Mouse (Mus musculus) T-helper 1 cell (primary cell): ENCODE measurements around the gene Ptprn2.

ENCODE experiments used
- in situ Hi-C: fragments of 300-600 bp; cut with MboI, MseI; formaldehyde crosslinking; loops from one replicate; pipeline ENCODE4 v1.15.1; 2025; ENCODE audit warnings: high pct_unique_total_duplicates

Gene Ptprn2

DNA sequence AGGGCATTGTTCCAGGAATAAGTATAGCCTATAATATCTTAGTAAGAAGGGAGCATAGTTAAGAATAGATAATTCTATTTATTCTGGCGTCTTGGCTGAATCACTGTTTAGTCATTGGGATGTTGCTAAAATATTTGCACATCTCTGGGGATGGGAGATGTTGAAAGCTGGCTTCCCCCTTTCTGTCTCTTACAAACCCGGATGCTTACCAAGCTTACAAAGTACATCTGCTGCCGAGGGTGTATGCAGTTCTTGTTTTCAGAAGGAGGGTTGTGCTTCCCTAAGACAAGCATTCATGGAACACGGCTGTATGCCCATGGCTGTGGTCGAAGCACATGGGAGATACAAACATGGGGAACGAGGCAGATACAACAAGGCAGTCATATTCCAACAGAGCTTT, 642.0 kb downstream of the Ptprn2 start:
- in situ Hi-C loops: no loop called here

DNA sequence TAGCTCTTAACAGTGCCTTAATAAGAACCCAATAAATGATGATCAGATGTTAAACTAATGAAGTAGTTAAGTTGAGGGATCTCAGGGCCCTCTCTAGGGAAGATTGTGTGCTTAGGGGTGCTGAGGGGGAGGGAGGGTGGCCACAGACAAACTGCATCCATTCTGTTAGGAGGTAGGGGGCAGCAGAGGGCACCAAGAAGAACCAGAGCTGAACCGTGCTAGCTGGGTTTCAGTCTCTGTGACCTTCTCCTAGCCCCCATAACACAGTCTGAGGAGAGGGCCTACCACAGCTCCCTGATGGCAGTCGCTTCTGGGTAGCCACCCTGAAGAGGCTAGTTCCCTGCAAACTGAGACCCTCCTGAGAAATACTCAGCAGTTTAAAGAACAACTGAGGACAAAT, 646.6 kb downstream of the Ptprn2 start:
- in situ Hi-C loops: no loop called here

- in situ Hi-C loops: no loop called here
These were observed 649.7 kb downstream of the Ptprn2 start for GRCm38 (mm10) chr12:117135205-117135604.

DNA sequence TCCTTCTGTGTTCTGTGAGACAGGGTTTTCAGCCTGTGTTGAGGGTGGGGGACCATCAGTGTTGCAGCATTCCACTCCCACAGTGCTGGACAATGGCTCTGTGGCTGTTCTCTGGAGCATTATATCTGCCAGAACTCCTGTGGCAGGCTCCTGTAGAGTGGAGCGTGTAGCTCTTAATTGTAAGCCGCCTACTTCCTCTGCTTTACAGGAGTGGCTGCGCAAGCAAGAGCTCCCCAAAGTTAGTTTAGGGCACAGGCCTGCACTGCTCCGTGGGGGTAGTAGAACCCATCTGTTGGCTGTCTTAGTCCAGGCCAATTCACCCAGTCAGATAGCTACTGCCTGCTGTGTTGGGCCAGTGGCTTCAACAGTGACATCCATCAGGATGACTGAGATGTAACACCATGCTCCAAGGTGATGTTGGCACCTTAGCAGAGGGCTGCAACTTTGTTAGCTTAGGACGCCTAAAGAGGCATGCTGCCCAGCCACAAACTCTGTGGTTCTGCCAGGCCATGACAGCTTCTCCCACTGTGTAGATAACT, 651.0 kb downstream of the Ptprn2 start:
- in situ Hi-C loops: no loop called here

- in situ Hi-C loops: no loop called here
These were observed 655.4 kb downstream of the Ptprn2 start for GRCm38 (mm10) chr12:117140901-117141300.

DNA sequence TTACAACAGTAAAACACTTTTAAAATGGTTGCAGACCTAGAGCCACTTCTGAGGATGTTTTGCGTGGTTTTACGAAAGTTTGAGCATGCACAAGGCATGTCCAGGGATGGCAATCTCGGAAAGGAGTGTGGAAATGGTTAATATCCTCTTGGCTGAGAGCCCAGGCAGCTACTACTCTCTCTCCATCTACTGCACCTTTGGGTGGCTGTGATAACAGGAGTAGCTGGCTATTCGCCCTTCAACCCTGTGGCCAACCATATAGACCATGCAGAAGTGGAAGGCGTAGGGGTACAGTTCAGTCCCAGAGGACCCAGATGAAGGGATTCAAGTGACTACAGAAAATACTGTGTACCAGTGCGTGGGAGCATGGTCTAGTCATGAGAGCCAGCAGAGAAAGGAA, 655.9 kb downstream of the Ptprn2 start:
- in situ Hi-C loops: no loop called here

DNA sequence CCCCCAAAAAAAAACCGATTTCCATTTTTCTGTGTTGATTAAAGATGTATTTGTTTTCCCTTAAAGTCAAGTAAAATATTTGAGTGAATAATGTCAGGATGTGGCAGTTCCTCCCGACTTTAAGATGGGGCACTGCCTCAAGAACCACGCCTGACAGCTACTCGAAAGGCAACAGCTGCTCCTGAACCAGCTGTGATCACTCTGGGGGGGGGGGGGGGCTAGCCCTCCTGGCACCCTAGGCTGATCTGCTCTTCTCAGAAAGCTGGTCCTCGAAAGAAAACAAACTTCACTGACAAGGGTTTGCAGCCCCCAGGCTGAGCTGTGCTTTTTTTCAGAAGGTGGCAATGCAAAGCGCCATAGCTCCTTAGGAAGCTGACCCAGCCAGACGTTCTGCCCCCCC, 663.7 kb downstream of the Ptprn2 start:
- in situ Hi-C loops: no loop called here

GRCm38 (mm10) chr12:117150611-117151395, 665.3 kb downstream of the Ptprn2 start:
- in situ Hi-C loops: no loop called here

DNA sequence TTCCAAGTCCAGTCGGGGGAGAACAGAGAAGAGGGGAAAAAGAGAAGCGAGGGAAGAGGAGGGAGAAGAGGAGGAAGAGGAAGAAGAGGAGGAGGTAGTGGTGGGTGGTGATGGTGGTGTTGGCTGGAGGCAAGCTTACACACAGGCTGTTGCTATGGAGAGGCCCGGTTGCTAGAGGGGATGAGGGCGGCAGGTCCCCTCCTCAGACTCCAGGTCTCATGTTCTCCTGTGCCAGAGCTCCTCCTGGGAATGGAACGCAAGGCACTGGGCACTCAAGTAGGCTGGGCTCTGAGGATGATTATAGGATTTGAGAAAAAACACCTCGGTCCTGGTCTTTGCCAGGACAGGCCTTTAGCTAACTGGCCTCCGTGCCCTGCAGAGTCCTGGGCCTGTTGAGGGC, 666.1 kb downstream of the Ptprn2 start:
- in situ Hi-C loops: no loop called here

DNA sequence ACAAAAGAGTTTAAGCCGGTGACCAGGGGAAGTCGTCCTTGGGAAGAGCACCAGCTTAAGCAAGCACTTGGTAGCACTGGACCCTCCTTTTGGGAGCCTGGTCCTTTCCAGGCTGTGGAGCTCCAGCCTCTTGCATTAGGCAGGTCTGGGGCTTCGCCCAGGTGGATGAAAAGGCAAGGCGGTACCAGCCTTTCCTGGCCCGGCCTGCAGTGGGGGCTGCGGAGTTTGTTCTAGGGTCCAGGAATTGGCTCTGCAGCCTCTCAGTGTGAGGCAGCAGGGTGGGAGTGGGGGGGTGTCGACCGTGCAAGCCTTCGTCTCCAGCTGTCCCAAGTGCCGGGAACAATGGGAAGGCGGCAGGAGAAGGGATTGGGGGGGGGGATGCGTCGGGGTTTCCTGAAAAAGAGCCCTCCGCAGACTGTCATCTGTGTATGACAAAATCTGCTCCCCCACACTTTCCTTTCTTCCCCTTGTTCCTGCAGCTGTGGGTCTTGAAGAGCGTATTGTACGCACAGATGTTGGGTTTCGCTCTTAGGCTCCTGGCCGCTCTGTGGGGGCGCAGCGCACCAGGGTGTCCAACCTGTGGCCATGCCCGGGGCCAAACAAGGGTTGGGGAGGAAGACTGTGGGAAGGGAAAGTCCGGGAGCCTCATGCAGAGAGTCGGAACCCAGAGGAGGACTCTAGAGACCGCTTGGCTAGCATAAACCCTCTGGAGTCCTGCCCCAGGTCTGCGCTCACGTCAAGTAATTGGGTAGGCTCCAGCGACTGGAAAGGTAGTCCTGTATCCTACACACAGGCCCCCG, 667.0 kb downstream of the Ptprn2 start:
- in situ Hi-C loops: no loop called here

DNA sequence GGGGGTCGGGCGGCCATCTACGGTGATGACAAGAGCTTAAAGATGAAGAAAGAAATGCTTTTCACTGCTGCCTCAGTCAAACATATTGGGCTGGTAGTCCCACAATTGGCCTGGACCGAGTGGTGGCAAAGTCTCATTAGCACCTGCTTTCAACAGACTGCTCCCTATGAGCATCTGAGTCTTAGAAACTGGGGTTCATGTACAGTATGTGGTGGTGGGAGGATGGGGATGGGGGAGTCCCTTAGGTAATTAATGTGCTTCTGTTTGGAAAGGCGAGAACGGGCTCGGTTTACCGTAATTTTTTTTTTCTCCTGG, 667.6 kb downstream of the Ptprn2 start:
- in situ Hi-C loops: no loop called here

- in situ Hi-C loops: no loop called here
These were observed 668.3 kb downstream of the Ptprn2 start for GRCm38 (mm10) chr12:117153671-117154355.

DNA sequence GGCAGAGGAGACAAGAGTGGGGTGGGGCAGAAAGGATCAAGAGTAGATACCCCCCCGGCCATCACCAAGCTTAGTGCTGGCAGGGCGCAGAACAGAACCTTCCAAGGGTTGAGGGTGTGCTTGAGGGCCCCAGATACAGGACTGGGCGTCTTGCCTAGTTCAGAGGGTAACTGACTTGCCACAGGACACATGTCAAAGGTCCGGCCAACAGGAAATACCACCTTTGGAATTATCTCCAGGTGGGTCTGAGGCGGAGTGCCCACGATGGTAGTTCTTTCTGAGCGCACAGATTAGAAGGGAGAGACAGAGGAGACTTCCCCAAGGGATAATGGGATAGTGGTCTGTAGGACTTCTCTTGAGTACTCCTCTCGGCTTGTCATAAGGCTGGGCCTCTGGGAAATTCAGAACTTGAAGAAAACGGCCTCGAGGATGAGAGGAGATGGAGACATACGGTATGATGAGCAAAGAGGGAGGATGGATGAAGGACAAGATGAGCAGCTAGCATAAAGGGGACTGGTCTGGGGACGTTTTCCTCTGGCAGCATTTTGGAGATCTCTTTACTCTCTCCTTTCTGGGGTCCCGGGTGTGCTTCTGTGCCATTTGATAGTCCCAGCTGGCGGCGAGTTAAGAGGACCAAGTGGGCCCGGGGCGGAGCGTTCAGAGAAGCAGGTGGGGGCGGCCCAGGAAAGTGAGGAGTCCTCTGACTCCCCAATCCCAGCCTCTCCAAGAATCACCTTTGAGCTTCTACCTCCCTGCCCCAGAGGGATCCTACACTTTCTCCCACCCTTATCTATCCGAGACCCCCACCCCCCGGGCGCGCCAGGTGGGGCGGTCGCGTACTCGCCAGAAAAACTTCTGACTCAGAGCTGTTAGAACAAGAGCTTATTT, 669.1 kb downstream of the Ptprn2 start:
- in situ Hi-C loops: no loop called here

- in situ Hi-C loops: no loop called here
These were observed 670.0 kb downstream of the Ptprn2 start for GRCm38 (mm10) chr12:117155307-117156220.

- in situ Hi-C loops: no loop called here
These were observed 670.7 kb downstream of the Ptprn2 start for GRCm38 (mm10) chr12:117156256-117156655.

- in situ Hi-C loops: no loop called here
These were observed 671.3 kb downstream of the Ptprn2 start for GRCm38 (mm10) chr12:117156786-117157185.

DNA sequence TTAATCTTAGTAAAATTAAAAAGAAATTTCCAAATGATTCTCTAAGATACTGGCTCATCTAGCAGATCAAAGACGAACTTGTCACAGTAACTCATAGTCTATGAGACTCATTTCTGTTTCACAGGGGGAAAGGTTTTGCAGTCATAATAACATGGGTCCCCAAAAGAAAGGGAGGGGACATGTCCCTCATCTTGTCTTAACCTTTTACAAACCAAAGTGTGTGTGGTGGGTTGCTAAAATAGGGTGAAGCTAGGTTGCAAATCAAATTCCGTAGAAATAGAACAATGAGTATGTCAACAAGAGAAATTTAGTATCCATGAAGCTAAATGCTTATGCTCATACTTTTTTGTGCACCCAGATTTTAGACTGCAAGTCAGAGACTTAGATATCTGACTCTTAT, 671.7 kb downstream of the Ptprn2 start:
- in situ Hi-C loops: no loop called here

DNA sequence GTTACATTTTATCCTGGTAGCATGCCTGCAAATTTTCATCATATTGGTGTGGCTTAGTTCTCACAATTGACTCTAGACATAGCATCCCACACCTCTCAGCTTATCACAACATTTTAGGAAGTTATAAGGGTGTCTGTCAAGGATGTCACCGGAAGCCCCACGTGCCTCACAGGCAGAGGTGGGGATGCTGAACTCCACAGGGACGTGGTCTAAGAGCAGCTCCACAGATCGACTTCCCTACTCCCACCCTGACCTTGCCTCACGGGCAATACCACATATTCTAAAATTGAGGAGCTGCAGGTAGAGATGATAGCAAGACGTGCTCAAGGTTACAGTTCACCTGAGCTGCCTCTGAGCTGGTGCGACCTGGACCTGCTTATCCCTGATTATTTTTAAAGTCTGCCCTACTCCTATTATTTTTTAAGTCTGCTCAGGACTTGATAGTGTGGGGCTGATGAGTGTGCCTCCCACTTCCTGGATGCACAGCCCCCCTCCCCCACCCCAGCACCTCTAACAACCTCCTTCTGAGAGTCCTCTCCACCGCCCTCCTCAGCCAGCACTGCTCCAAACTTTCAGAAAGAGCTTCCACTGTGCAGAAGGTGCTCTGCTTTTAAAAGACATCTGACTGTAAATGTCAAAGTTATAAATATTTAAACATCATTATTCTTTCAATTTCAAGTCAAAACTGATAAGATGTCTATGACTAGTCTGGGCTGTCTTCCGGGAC, 672.3 kb downstream of the Ptprn2 start:
- in situ Hi-C loops: no loop called here

DNA sequence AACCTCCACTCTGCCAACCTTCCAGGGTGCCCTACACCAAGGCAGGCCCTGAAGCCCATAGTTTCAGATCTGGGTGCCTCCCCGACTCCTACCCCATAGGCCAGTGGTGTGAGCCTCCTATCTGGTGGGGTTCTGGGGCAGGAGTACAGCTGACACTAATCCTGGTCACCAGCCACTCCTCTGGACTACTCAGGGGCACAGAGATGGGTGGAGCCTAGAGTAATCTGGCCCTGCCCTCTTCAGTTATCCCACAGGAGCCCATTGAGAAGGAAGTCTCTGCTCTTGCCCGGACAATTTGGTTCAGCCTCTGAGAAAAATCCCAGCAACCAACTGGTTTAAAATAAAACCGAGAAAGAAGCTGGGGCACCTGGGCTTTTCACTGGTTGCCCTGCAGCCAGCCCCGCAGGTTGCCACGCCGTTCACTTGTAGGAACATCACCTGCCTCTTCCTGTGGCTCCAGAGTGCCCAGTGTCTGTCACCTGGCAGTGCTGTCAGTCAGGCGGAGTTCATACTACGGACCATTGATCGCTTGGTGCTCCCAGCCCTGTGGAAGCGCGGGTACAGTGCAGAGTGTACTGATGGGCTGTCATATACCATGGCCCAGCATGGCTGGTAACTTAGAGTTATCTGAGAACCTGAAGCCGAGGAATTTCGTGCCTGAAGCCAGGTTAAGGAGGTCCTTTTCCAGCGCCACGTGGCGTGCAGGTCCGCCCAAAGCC, 673.6 kb downstream of the Ptprn2 start:
- in situ Hi-C loops: no loop called here
